Mouse (Mus musculus) hindbrain, embryonic 13.5 days (tissue): ENCODE results near the gene Cspg4. TPM values are rescaled to one million over a fixed set of nuclear protein-coding genes. Genes with fewer than 3 reads are reported as not detected.
"Not testable (repeated sequence)": the region's sequence is repeated elsewhere in the genome, so short reads cannot be mapped to it uniquely, and the experiment has no call there.

Experiments used
- ATAC-seq: fragments of 200-750 bp; cut with Nextera tagmentation; 2 replicates; pipeline ENCODE4 v1.8.0; 2017; ENCODE audit warnings: moderate TSS enrichment; ENCODE audit not compliant: low FRiP score
- H3K27ac ChIP-seq: fragments of 300-500 bp; sonication (generic); 2 replicates; pipeline ENCODE4 v1.5.1; 2015; ENCODE audit warnings: inconsistent platforms, mild to moderate bottlenecking, moderate library complexity
- H3K27me3 ChIP-seq: fragments of 300-500 bp; sonication (generic); 2 replicates; pipeline ENCODE4 v1.6.1; 2015; ENCODE audit warnings: mild to moderate bottlenecking, inconsistent platforms
- H3K36me3 ChIP-seq: fragments of 300-500 bp; sonication (generic); 2 replicates; pipeline ENCODE4 v1.6.1; 2015; ENCODE audit warnings: mild to moderate bottlenecking, inconsistent platforms
- H3K4me1 ChIP-seq: fragments of 300-500 bp; sonication (generic); replicated peaks from 2 replicates; pipeline ENCODE4 v1.6.1; 2015; ENCODE audit warnings: inconsistent platforms
- H3K4me2 ChIP-seq: fragments of 300-500 bp; sonication (generic); 2 replicates; pipeline ENCODE4 v1.6.1; 2015; ENCODE audit warnings: inconsistent platforms, mild to moderate bottlenecking, moderate library complexity
- H3K4me3 ChIP-seq: fragments of 300-500 bp; sonication (generic); 2 replicates; pipeline ENCODE4 v1.5.1; 2015; ENCODE audit warnings: mild to moderate bottlenecking, inconsistent platforms
- H3K9ac ChIP-seq: fragments of 300-500 bp; sonication (generic); 2 replicates; pipeline ENCODE4 v1.6.1; 2015; ENCODE audit warnings: mild to moderate bottlenecking, inconsistent platforms
- H3K9me3 ChIP-seq: fragments of 300-500 bp; sonication (generic); 2 replicates; pipeline ENCODE4 v1.6.1; 2016; ENCODE audit warnings: inconsistent platforms
- WGBS: fragments of 180-500 bp; shearing (Covaris S2); methylation state at CpG from one replicate; pipeline ENCODE4 v1.1.7; 2015; 5-methylcytosine and 5-hydroxymethylcytosine counted together
- polyA plus RNA-seq: library from polyadenylated mRNA; unstranded; fragments of >200 nt; fragmentation: Nextera tagmentation; extraction: Ambion mirVana; gene quantifications from 2 replicates; pipeline ENCODE4 v1.2.1, GENCODE M21; 2015

Gene Cspg4
- polyA plus RNA-seq, 1 experiment from 2014 or later, result 4.2 TPM

GRCm38 (mm10) chr9:56894006-56894405 lies 29.2 kb downstream of the Cspg4 start:
- Histone ChIP-seq H3K4me1 (peaks cover 26% of the 10 kb centered on the region), H3K4me2 (no peak overlapping the region), H3K27ac (no peak overlapping the region), H3K27me3 (peaks cover 15% of the 10 kb centered on the region; the same call in 1 of the 2 replicates), H3K36me3 (no peaks in the 10 kb centered on the region), H3K4me3 (no peak overlapping the region), H3K9ac (peak overlapping the region; percentile 19; the same call in 1 of the 2 replicates), H3K9me3 (no peaks in the 10 kb centered on the region)
- 16% methylated on average over 3 of the region's 3 CpGs for WGBS
- ATAC-seq, result no peak

- no peaks in the 10 kb centered on the region for H3K36me3 ChIP-seq
- ATAC-seq, result no peak
- no peaks in the 10 kb centered on the region for H3K9me3 ChIP-seq
- H3K27me3 ChIP-seq, result peaks cover 11% of the 10 kb centered on the region; the same call in 1 of the 2 replicates
- no peak overlapping the region for H3K9ac ChIP-seq
- no peak overlapping the region for H3K4me2 ChIP-seq
- H3K4me3 ChIP-seq, result no peak overlapping the region
- H3K4me1 ChIP-seq, result peaks cover 22% of the 10 kb centered on the region
- WGBS, result 95% methylated on average over 12 of the region's 12 CpGs
- no peak overlapping the region for H3K27ac ChIP-seq
These were observed 31.9 kb downstream of the Cspg4 start for GRCm38 (mm10) chr9:56896779-56897178.

- ATAC-seq, result no peak
- Histone ChIP-seq H3K4me2 (no peak overlapping the region), H3K36me3 (no peaks in the 10 kb centered on the region), H3K27me3 (no peaks in the 10 kb centered on the region; the same call in 1 of the 2 replicates), H3K4me1 (peaks cover 5% of the 10 kb centered on the region; the same call in 1 of the 2 replicates), H3K9me3 (no peaks in the 10 kb centered on the region), H3K27ac (no peak overlapping the region), H3K9ac (no peak overlapping the region), H3K4me3 (no peak overlapping the region)
- WGBS, result 65% methylated on average over 11 of the region's 11 CpGs
These were observed 34.6 kb downstream of the Cspg4 start for GRCm38 (mm10) chr9:56899409-56899808.

DNA sequence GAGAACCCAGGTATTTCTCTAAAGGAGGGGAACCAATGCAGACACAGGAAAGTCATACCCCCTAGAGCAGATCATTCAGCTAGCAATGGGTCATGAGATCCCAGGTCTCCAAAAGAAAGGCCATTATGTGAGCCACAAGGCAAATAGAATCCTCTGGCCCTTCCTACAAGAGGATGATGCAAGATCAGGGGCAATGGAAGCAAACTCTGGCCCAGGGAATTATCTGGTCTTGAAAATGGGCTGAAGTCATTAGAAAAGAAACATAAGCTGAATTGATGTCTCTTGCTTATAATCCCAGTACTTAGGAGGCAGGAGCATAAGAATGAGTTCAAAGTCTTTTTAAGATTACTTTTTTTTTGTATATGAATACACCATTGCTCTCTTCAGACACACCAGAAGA lies 35.2 kb downstream of the Cspg4 start:
- peaks cover 5% of the 10 kb centered on the region; the same call in 1 of the 2 replicates for H3K4me1 ChIP-seq

GRCm38 (mm10) chr9:56900571-56900970 lies 35.7 kb downstream of the Cspg4 start:
- Histone ChIP-seq H3K4me1 (peaks cover 5% of the 10 kb centered on the region; the same call in 1 of the 2 replicates), H3K27ac (no peak overlapping the region), H3K4me2 (no peak overlapping the region), H3K4me3 (no peak overlapping the region), H3K9me3 (no peaks in the 10 kb centered on the region), H3K9ac (no peak overlapping the region), H3K27me3 (no peaks in the 10 kb centered on the region; the same call in 1 of the 2 replicates), H3K36me3 (no peaks in the 10 kb centered on the region)
- 71% methylated on average over 9 of the region's 9 CpGs for WGBS
- ATAC-seq, result no peak

More for the DNA sequence above, 35.2 kb downstream of the Cspg4 start:
- no peak for ATAC-seq
- H3K9ac ChIP-seq, result no peak overlapping the region
- H3K27me3 ChIP-seq, result no peaks in the 10 kb centered on the region; the same call in 1 of the 2 replicates
- H3K9me3 ChIP-seq, result no peaks in the 10 kb centered on the region
- H3K4me3 ChIP-seq, result no peak overlapping the region
- no peak overlapping the region for H3K27ac ChIP-seq
- H3K4me2 ChIP-seq, result no peak overlapping the region
- H3K36me3 ChIP-seq, result no peaks in the 10 kb centered on the region

DNA sequence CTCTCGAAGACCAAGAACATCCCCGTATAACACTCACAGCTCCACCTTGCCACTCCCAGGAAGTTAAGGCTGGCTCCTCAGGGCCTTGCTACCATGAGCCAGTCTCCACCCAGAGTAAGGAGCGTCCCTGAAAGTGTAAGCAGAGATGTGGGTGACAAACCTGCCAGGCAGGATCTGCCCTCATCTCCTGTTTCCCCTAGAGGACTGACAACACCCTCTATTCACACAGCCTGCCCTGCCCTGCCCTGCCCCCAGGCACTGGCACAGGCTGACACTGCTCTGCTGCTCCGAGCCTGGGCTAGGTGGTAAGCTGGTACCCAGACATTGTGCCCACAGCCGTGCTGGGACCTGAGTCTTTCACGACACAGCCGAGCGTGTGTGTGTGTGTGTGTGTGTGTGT lies 36.4 kb downstream of the Cspg4 start:
- Histone ChIP-seq H3K9me3 (no peaks in the 10 kb centered on the region), H3K4me2 (no peak overlapping the region), H3K4me3 (no peak overlapping the region), H3K27ac (no peak overlapping the region), H3K9ac (no peak overlapping the region), H3K36me3 (no peaks in the 10 kb centered on the region), H3K27me3 (no peaks in the 10 kb centered on the region; the same call in 1 of the 2 replicates), H3K4me1 (peaks cover 5% of the 10 kb centered on the region; the same call in 1 of the 2 replicates)
- 73% methylated on average over 8 of the region's 8 CpGs for WGBS
- ATAC-seq, result no peak

- no peak for ATAC-seq
- Histone ChIP-seq H3K36me3 (no peaks in the 10 kb centered on the region), H3K9me3 (no peaks in the 10 kb centered on the region), H3K27me3 (no peaks in the 10 kb centered on the region), H3K4me2 (no peak overlapping the region), H3K4me1 (peaks cover 5% of the 10 kb centered on the region; the same call in 1 of the 2 replicates), H3K27ac (no peak overlapping the region), H3K9ac (no peak overlapping the region), H3K4me3 (no peak overlapping the region)
- 86% methylated on average over 3 of the region's 3 CpGs for WGBS
These were observed 38.8 kb downstream of the Cspg4 start for GRCm38 (mm10) chr9:56903662-56904061.

DNA sequence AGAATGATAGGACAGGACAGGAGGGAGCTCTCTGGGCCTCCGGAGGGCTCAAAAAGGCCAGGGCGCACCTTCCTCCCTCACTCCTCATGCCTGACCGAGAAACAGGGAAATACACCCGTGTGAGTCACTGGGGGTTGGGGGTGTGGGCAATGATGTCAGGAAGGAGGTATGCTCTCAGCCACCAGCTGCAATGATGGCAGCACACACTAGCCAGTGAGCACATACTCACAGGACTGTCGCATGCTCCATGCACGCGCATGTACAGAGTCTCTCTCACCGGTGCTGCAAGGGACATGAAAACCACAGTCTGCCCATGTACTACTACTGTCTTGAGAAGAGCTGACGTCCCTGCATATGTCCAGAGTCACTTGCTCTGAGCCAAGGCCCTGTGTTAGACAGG lies 42.7 kb downstream of the Cspg4 start:
- no peaks in the 10 kb centered on the region for H3K36me3 ChIP-seq
- no peaks in the 10 kb centered on the region for H3K9me3 ChIP-seq
- WGBS, result 87% methylated on average over 9 of the region's 9 CpGs
- no peak overlapping the region for H3K4me3 ChIP-seq
- no peak overlapping the region for H3K9ac ChIP-seq
- no peak overlapping the region for H3K4me2 ChIP-seq
- H3K27ac ChIP-seq, result no peak overlapping the region
- no peaks in the 10 kb centered on the region for H3K27me3 ChIP-seq
- no peaks in the 10 kb centered on the region for H3K4me1 ChIP-seq
- no peak for ATAC-seq

DNA sequence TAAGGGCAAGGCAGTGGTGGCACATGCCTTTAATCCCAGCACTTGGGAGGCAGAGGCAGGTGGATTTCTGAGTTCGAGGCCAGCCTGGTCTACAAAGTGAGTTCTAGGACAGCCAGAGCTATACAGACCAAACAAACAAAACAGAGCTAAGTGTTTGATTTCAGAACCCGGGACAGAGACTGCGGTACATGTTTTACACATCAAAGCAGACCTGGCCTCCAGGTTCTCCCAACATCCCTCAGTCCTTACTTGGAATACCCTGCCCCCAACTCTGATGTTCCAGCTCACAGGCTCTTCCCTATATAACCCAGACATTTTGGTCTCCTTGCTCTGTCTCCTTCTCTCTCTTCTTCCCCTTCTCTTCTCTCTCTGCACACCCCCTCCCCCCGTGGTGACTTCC lies 45.2 kb downstream of the Cspg4 start:
- H3K4me1 ChIP-seq, H3K36me3 ChIP-seq, H3K9ac ChIP-seq, ATAC-seq, H3K4me3 ChIP-seq, H3K9me3 ChIP-seq, H3K27ac ChIP-seq, H3K27me3 ChIP-seq, H3K4me2 ChIP-seq: not testable (repeated sequence)
- WGBS, result 51% methylated on average over 4 of the region's 4 CpGs

DNA sequence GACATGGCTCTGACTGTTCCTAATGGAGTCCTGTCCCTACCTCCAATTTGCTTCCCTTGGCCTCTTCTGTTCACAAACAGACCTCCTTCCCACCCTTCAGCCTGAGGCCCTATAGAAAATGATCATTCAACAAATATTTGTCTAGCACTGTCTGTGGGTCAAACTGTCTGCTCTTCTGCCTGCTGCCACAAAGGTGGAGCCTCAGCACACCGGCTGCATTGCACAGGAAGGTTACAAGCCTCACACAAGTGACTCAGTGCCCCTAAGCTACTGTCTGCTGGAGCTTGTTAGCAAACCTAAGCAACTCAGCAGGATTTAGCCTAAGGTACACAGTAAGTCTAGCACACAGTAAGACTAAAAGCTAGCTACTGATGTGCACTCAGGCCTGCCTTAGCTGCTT lies 46.2 kb downstream of the Cspg4 start:
- Histone ChIP-seq H3K4me1 (no peaks in the 10 kb centered on the region), H3K9me3 (no peaks in the 10 kb centered on the region), H3K4me3 (no peak overlapping the region), H3K36me3 (no peaks in the 10 kb centered on the region), H3K27ac (no peak overlapping the region), H3K27me3 (no peaks in the 10 kb centered on the region), H3K9ac (no peak overlapping the region), H3K4me2 (no peak overlapping the region)
- ATAC-seq, result no peak
- 75% methylated on average over 1 of the region's 1 CpGs for WGBS

GRCm38 (mm10) chr9:56913991-56914390 lies 49.2 kb downstream of the Cspg4 start:
- Histone ChIP-seq H3K4me2 (no peak overlapping the region), H3K4me3 (no peak overlapping the region), H3K36me3 (0 out of 2 replicates have a peak, but pooled peaks cover 12% of the 10 kb centered on the region), H3K27me3 (no peaks in the 10 kb centered on the region), H3K4me1 (no peaks in the 10 kb centered on the region), H3K9me3 (no peaks in the 10 kb centered on the region), H3K27ac (no peak overlapping the region), H3K9ac (no peak overlapping the region)
- ATAC-seq, result no peak
- WGBS, result 90% methylated on average over 9 of the region's 9 CpGs

- no peak for ATAC-seq
- no peak overlapping the region for H3K4me3 ChIP-seq
- no peak overlapping the region for H3K4me2 ChIP-seq
- 82% methylated on average over 1 of the region's 1 CpGs for WGBS
- H3K9ac ChIP-seq, result no peak overlapping the region
- no peak overlapping the region for H3K27ac ChIP-seq
- 0 out of 2 replicates have a peak, but pooled peaks cover 12% of the 10 kb centered on the region for H3K36me3 ChIP-seq
- no peaks in the 10 kb centered on the region for H3K4me1 ChIP-seq
- H3K27me3 ChIP-seq, result no peaks in the 10 kb centered on the region
- H3K9me3 ChIP-seq, result no peaks in the 10 kb centered on the region
These were observed 50.3 kb downstream of the Cspg4 start for GRCm38 (mm10) chr9:56915116-56915515.

DNA sequence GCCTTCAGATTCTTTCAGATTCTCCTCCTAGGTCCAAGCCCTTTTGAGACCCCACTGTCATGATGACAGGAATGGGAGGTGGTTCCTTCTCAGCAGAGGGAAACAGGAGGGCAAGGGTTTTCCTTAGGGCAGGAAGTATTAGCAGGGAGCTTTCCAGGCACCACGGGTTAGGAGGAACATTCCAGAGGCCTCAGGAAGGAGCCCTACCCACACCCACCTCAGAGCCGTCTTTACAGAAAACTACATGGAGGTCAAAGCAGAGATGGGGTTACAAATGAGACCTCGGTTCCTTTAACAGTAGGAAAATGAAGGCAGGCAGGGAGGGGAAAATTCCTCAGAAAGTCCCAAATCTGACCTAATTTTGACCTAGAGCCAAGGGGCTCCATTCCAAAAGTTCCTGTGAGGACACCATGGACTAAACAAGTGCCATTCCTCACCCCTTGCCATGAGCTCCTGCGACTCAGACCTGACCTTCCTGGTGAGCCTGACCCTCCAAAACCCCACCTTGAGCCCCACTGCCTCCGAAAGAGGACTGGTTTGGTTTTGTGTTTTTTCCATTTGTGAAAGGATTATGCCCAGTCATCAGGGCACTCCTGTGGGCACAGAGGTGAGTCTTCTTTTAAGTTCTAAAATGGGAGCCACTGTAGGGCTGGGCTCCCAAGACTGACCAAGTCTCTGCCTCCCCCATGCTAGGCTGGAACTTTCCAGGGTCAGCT lies 51.0 kb downstream of the Cspg4 start:
- 0 out of 2 replicates have a peak, but pooled peaks cover 12% of the 10 kb centered on the region for H3K36me3 ChIP-seq
- no peak overlapping the region for H3K9ac ChIP-seq
- no peaks in the 10 kb centered on the region for H3K27me3 ChIP-seq
- H3K4me2 ChIP-seq, result no peak overlapping the region
- no peaks in the 10 kb centered on the region for H3K9me3 ChIP-seq
- H3K27ac ChIP-seq, result no peak overlapping the region
- no peaks in the 10 kb centered on the region for H3K4me1 ChIP-seq
- no peak for ATAC-seq
- H3K4me3 ChIP-seq, result no peak overlapping the region
- 84% methylated on average over 5 of the region's 5 CpGs for WGBS
